Mouse (Mus musculus) induced T-regulatory cell, adult 2 months (primary cell): ENCODE measurements around the gene Zcchc14.

Source experiments
- DNase-seq: peaks from one replicate; pipeline ENCODE4 v3.0.0-alpha.2; 2012; ENCODE audit warnings: low read depth

The Zcchc14 gene

DNA sequence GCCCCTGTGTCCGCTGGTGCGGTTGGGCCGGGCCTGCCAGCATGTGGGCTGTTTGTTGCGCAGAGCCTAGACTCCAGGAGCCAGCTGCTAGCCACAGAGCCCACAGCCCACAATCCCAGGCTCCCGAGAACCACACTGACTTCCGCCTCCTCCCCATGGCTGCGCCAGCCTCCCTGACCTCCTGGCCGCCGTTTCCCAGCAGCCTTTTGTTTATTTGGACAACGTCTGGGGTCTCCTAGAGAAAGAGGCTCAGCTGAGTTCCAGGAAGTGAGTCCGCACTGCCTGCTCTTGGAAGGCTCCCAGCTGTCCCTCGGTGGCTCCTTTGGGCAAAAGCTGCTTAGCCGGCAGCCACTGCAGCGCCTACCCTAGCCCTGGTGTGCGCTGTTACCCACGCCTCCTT lies 12.6 kb upstream of the Zcchc14 start:
- no peak for DNase-seq

DNA sequence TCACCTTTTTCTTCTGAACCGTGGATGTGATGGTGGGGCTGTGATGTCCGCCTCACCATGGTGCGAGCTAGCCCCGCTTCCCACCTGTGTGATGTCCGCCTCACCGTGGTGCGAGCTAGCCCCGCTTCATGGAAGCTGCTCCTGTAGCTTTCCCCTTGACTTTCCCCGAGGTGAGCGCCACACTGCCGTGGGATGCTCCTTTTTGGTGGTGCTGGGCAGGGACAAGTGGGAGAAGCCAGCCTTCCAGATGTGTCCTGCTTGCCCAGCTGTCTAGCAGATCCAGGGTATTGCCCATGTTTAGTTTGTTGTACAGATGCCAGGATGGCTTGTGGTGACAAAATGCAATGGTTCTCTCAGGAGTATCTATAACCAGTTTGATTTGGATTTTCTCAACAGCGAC lies 10.4 kb upstream of the Zcchc14 start:
- DNase-seq: no peak

DNA sequence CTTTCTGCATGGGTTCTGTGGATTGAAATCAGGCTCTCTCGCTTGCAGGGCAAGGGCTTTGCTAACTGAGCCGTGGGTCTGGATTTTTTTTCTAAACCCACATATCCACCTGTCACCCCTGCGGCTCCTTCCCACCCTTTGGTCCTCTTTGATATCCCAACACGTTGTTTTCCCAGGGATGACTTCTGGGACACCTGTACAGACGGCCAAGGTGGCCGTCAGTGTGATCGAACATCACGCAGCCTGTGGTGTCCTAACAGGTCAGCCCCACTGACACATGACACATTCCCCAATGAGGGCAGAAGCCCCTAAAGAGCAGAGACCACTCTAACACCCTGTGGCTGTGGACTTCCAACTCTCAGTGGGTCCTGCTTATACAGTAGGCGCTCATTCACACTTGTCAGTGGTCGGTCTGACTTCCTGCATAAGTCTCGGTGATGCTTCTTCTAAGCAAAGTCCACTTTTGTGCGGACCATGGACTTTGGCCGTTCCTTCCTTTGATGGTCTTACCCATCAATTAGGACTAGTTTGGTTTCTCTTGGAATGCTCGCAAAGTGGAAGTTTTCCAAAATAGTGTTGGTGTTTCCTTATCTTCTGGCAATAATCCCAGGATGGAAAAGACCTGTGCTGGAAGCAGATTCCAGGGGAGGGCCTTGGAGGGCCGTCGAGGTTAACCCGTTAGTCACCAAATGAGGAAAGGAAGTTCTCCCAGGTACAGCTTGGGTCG lies 9.1 kb upstream of the Zcchc14 start:
- DNase-seq: no peak

DNA sequence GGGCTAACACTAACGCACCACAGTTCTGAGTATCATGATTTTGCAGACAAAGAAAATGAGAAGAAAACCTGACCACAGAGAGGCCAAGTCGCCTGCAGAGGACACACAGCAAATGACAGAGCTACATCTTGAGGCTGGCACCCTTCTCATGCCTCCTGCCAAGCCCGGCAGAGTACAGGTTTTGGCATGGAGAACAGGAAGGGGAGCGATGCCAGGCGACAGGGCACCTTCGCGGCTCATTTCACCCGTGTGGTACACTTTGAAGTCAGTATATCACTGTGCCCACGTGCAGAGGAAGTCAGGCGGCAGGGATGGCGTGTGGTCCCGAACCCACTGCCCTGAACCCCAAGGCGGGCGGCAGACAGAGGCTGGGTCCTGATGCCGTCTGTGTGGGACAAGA lies 7.9 kb upstream of the Zcchc14 start:
- DNase-seq: no peak

DNA sequence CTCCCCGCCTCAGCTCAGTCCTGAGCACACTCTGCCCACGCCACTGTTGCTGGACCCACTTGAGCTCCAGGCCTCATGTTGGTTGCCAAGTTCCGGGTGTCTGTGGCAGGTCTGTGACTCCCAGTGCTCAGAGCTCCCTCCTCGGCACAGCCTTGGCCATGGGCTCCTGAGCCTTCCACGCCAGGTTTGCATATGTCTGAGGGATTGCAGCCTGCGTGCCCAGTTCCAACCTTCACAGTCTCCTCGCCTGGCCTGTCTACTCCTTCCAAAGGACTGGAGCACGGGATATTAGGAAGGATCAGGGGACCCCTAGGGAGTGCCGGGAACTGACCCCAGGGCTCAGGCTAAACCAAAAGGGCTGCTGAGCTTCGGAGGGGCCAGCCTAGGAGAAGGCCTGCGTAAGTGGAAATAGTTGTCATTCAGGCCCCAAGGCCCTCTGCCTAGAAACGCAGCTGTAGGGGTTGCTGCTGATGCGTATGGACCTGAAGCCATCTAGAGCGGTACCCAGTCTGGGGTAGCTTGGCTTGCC lies 2.3 kb upstream of the Zcchc14 start:
- no peak for DNase-seq

DNA sequence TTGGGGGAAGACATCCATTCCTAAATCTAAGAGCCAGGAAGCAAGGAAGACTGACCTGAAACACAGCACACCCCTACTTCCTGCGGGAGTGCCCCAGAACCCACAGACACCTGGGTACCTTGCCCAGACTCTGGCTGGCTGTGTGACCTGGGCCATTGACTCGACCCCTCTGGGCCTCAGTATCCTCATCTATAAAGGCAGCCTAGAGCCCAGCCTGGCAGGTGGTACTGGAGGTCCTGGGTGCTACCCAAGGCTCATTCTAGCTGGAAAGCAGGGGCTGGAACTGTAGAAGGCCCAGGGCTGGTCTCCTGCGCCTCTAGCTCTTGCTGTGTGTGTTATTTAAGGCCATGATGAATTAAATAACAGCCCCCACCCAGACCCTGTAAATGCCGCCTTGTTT lies 1.4 kb upstream of the Zcchc14 start:
- DNase-seq: no peak

DNA sequence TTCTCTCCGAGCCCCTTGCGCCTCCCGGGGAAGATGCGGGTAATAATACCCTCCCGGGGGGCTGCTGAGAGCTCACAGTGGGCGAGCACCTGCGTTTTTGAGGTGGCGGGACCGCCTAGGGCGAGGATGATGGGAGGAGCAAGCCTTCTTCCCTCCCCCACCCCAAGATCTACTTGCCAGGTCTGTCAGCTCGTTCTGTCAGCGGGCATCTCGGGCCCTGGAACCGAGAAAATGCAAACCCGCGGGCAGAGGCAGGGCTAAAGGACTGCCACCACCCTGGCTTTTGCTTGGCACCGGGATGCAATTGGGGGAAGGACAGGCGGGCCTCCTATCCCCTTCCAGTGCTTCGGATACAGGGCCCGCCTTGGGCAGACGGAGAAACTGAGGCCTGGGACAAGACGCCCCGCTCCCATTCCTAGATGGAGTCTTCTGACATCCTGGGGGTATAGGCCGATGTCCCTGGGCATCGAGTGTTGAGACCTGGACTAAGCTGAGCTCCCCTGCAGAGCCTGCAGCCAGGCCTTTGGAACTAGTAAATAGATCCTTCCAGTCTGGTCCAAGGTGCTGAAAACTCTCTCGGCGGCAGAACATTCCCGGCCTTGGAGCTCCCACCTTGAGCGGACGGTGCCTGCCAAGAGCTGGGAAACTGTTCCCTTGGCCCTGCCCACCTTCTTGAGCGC lies 779 bp upstream of the Zcchc14 start:
- DNase-seq: no peak

DNA sequence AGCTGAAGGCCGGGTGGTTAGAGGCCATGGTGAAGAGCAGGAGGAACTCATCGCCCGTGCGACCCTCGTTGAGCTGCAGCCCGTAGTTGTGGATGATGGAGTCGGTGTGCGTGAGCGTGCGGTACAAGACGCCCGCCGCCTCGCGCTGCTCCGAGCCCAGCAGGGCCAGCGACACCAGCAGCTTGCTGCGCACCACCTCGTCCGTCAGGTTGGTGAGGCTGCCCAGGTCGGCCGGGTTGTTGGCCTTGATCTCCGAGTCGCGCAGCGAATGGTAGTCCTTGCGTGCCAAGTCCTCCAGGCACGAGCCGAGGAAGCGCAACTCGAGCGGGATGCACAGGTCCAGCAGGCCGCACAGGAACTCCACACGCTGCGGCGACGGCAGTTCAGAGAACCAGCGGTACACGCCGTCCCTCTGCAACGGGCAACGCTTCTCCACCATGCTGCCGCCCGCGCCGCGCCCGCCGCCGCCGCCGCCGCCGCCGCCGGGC lies 783 bp downstream of the Zcchc14 start:
- no peak for DNase-seq

DNA sequence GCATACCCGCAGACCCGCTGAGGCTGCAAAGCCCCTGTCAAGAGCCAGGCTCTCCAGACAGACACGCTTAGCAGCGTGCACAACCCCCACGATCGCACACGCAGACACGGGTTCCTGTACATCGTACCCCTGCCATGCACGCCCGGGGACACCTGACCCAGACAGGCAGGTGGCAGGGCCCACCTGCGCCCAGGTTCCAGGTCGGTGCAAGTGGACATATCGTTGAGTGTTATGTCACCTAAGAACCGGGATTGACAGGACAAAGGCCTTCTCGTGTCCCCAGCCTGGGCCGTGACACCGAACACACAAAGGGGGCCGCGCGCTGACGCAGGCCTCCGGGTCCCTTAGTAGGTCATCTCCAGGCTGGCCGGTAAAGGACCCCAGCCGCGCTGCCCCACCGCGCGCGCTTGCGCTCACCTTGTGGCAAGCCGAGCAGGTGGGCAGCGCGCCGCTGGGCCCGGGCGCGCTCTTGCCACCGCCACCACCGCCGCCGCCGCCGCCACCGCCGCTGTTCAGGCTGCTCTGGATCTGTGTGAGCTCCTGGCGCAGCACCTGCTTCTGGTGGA lies 1.3 kb downstream of the Zcchc14 start:
- no peak for DNase-seq

DNA sequence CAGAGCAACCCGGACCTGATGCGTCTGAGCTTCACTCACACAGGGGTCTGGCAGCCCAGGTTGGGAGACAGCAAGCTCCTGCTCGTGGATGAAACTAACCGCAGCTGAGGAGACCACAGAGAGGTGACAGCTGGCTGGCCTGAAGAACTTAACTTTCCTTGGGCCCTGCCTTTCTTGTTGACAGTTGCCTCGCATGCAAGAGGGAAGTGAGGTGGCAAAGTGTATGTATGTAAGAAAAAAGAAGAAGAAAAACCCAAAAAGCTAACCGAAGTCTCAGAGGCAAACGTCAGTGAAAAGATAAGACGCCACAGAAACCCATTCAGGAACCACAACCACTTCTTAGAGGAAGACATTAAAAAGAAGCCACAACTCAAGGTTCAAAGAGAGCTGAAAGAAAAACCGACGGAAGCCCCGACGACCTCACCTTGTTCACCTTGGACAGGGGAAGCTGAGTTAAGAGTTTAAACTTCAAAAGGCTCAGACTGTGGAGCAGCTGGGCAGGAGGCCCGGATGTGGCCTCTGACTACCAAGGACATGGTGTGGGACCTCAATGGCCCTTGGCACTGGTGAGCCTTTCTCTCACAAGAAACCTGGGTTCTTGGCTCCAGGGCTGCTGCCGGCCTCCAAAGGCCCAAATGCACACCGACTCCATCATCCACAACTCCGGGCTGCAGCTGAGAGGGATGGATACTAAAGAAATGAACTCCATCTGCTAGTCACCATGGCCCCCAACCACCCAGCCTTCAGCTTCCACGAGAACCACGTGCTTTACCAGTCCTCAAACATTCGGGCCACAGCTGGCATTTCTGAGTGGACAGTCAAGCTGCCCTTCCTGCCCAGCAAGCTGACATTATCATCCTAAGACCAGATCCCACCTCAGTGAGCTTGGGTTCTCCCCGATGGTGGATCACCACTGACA lies 2.1 kb downstream of the Zcchc14 start:
- DNase-seq: peak; percentile 34

DNA sequence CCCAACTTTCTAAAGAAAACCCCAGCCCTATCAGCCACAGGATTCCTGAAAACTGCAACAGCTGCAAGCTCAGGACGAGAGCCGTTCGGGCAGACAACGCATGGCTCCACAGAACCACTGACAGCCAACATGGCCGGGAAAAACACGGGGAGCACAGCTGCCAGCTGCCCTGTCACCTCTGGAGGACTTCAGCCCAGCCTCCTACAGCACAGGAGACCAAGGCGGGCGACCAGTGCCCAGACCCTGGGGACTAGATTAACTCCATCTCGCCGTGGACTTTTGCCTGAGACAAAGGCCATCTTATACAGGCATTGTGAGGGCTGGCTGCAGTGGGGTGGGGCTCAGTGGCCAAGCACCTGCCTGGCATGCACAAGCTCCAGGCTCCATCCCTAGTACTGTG lies 2.8 kb downstream of the Zcchc14 start:
- DNase-seq: no peak

DNA sequence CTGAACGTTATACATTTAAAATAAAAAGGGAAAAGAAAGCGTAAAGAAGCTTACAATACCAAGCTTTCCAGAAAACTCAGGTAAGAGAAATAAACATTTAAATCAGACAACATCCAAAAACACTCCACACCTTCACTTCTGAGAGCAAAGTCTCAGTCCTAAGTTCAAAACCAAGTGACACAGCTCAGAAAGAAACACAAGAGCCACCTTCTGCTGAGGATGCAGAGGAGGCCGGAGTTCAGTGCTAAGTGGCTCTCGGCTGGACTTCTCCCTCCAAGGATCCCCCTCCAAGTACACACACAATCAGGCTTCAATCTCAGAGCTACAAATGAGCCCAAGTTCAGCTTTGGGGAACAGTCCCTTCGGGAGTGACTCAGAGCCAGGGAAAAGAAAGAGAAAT lies 3.3 kb downstream of the Zcchc14 start:
- no peak for DNase-seq

DNA sequence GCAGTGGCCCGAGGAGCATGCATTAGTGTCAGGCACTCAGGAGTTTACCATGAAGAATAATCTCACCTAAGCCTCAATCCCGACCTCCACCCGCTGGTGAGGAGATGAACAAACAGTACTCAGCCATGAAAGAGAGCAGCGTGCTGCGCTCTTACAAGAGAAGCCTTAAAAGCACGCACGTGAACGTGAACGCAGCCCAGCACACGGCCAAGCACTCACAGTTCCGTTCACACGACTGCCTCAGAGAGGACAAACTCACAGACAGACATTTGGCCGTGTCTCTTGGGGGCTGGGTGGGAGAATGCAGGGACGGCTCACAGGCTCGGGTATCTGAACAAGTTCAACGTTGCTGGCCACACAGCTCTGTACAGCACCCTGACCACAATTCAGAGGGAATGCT lies 4.2 kb downstream of the Zcchc14 start:
- no peak for DNase-seq

DNA sequence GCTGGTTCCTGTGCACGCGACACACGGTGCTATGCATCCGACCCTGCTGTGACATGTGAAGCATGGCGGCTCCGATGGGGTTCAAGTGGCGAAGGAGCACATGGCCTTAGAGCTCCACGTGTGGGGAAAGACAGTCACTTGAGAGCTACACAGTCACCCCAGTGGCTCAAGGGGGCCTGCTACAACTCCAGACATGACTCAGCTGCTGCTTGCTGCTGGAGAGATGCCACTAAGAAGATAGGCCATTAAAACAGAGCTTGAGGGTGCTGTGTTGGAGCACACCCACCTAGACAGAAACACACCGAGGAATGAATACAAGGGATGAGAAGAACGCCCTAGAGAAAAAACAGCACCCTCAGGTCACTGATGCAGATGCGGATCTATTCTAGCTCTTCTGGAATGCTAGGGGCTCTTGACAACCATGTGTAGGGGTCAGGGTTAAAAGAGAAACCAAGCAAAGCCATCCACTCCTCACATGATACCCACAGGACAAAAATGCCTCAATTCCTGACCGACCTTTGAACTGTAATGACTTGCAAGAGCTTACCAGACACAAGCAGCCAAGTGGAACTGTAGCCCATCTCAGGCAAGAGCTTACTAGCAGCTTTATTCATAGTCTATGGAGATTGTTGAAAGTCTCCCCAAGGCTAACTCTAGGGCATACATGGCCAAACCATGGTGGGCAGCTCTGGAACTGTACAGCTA lies 5.0 kb downstream of the Zcchc14 start:
- no peak for DNase-seq

DNA sequence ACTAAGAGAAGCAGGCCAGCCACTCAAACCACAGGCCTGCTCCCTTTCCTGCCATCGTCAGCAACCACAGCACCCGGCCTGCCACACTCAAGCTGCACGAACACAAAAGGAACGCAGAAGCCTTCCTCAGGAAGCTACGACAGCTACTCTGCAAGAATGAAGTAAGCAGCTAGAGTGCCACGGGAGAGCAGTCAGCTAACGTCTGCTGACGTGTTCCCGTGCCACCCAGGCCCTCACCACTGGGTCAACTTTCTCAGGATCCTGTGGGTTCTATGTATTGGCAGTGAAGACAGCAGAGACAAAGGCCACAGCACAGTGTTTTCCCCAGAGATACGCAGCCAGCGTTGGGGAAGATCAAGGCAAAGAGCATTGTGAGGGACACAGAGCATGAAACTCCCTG lies 9.3 kb downstream of the Zcchc14 start:
- peak; percentile 29 for DNase-seq

DNA sequence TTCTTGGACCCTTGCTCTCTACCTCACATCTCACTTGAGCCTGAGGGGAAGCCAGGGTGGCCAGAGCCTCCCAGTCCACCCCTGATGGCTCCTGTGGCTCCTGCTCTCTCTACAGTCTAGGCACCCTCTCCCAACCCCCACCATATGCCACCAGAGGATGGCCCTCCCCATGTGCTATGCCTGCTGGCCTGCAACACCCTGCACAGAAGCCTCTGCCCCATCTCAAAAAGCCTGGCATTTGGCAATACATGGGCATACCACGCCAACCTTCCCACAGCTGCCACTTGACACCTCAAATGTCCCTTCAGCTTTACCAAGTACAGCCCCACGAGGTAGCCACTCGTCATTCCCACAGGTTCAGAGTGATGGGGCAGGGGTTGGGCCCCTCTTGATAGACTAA lies 9.9 kb downstream of the Zcchc14 start:
- DNase-seq: no peak

DNA sequence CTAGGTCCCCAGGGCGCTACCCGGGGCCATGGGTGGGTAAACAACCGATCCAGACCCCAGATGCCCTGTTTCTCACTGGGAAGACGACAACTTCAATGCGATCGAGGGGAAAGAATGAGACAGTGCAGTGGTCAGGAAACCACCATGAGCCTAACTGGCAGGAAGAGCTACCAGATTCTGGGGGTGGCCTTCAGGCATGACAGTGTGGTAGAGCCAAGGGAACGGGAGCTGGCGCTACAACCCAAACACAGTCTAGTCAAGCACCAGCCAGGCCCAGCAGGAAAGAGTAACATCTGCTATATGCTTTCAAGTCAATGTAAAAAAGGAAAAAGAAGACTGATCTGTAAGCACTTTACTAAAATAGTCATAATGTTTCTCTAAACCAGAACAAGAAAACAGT lies 16.5 kb downstream of the Zcchc14 start:
- DNase-seq: no peak

DNA sequence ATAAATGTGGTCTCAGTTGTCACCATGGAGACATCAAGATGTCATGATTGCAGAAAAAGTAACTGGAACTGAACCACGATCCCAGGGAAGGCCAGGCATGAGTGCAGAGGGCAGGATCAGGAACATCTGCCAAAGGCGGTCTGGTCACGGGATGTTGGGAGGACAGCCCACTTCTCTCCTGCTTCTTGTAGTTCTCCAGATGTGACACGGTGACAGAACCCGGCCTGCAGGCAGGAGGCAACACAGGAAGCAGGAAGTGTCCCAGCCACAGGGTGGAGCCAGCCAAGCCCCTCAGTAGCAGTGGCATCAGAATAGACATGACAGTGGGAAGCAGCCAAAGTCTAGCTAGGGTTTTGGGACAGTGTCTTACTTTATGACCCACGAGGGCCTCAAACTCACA lies 17.2 kb downstream of the Zcchc14 start:
- no peak for DNase-seq

DNA sequence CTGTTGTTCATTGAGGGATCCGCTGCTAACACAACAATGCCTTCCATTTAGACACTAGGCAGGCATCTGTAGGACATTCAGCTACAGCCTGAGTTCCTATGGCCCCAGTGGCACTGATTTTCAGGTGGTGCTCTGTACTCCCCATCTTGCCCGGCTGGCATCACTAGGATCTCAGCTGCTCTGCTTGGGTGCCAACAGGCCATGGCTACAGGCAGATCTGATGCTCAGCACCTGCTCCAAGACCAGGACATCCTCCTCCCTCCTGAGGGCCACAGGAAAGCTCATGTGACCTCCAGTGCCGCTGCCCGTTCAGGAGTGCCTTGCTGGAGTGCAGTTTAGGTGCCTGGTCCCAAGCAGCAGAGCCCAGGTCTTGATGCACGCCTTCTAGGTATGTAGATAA lies 20.3 kb downstream of the Zcchc14 start:
- no peak for DNase-seq

DNA sequence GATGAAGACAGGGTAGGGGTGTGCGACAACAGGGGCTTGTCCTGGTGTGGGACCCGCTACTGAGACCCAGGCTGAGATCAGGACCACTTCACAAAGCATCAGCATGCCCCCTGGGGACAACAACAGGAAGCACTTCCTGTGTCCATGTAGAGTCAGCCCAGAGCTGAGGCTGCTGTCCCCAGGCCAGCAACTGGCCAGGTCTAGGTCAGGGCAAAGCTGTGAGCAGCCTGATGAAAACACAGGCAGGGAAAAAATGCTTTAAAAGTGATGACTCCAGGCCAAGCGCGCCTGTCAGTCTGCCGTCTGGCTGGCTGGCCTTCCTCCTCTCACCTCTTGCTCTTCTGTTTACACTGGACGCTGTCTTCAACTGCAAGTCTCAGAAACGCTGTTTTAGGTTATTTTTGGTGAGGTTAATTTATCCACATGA lies 21.0 kb downstream of the Zcchc14 start:
- no peak for DNase-seq

DNA sequence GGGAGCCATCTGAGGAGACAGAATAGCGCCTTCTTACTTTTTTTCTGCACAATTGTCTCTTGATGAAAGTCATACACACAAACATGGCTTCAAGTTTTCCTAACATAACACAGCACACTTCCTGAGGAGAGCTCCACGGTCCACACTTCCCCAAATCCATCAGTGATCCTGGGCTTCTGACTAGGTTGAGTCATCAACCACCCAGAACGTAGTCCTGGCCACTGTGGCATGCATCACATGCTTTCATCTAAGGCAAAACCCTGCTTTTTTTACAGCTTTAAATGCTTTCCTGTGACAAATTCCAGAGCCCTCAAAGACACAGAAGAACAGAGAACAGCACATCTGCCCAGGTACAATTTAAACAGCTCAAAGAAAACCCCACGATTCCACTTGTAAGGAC lies 24.0 kb downstream of the Zcchc14 start:
- no peak for DNase-seq

DNA sequence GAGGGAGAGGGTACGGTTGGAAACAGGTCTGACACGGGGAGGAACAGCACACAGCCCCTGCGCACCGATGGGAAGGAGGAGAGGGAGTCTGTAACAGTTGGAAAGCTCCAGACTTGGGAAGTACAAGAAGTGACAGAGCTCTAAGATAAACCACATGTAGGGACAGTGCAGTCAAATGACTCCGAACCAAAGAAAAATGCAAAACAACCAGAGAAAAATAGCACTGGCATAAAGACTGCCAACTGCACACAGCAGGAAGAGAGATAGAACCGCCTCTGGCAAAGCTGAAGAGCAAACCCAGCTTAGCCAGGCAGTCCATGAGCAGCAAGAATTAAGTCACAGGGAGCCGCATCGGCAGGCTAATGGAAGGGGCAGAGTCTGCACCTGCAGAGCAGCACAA lies 29.7 kb downstream of the Zcchc14 start:
- no peak for DNase-seq
